Mouse (Mus musculus) ovary, adult 18-20 months (tissue): ENCODE results near the gene Prss34.

ENCODE experiments used
- DNase-seq: peaks from one replicate; pipeline ENCODE4 v3.0.0; 2022; ENCODE audit warnings: low spot score, mixed read lengths

Gene Prss34

GRCm38 (mm10) chr17:25318354-25318753, 20.2 kb downstream of the Prss34 start, which contains the start of gene Prss29:
Gene Prss29 (plus strand): TSS chr17:25318654.
- DNase-seq = no peak

GRCm38 (mm10) chr17:25320819-25321218, 22.6 kb downstream of the Prss34 start:
- DNase-seq = no peak

- no peak for DNase-seq
These were observed 24.7 kb downstream of the Prss34 start for GRCm38 (mm10) chr17:25322930-25323329.

GRCm38 (mm10) chr17:25332321-25332720, 34.1 kb downstream of the Prss34 start:
- DNase-seq = no peak

- no peak for DNase-seq
These were observed 35.7 kb downstream of the Prss34 start for GRCm38 (mm10) chr17:25333943-25334342.

- DNase-seq = no peak
These were observed 40.0 kb downstream of the Prss34 start for GRCm38 (mm10) chr17:25338218-25338617.

- no peak for DNase-seq
These were observed 41.8 kb downstream of the Prss34 start for GRCm38 (mm10) chr17:25340003-25340402.

GRCm38 (mm10) chr17:25341490-25341889, 43.3 kb downstream of the Prss34 start:
- DNase-seq = no peak

GRCm38 (mm10) chr17:25345462-25345861, 47.3 kb downstream of the Prss34 start, which contains the start of gene Tpsab1:
Gene Tpsab1 (minus strand): TSS chr17:25345562.
- DNase-seq = no peak
